Mouse (Mus musculus) heart, postnatal 0 days (tissue): Measurements from ENCODE around the gene Med1. TPM values are rescaled to one million over a fixed set of nuclear protein-coding genes. Genes with fewer than 3 reads are reported as not detected.
"Not testable (repeated sequence)": the region's sequence is repeated elsewhere in the genome, so short reads cannot be mapped to it uniquely, and the experiment has no call there.

Source experiments
- ATAC-seq: fragments of 200-750 bp; cut with Nextera tagmentation; 2 replicates; pipeline ENCODE4 v1.8.0; 2017; ENCODE audit warnings: low read depth, moderate number of reproducible peaks, moderate library complexity; ENCODE audit not compliant: insufficient read depth
- DNase-seq: peaks from one replicate; pipeline ENCODE4 v3.0.0-alpha.2; 2016; ENCODE audit warnings: low spot score
- H3K27ac ChIP-seq: fragments of 300-500 bp; sonication (generic); 2 replicates; pipeline ENCODE4 v1.5.1; 2014; ENCODE audit warnings: low read depth, mild to moderate bottlenecking
- H3K27me3 ChIP-seq: fragments of 300-500 bp; sonication (generic); 2 replicates; pipeline ENCODE4 v1.6.1; 2014; ENCODE audit warnings: low read length, mixed read lengths; ENCODE audit not compliant: control insufficient read depth, insufficient read depth
- H3K36me3 ChIP-seq: fragments of 300-500 bp; sonication (generic); replicated peaks from 2 replicates; pipeline ENCODE4 v1.6.1; 2014; ENCODE audit warnings: low read length, mixed read lengths; ENCODE audit not compliant: control insufficient read depth, insufficient read depth
- H3K4me1 ChIP-seq: fragments of 300-500 bp; sonication (generic); 2 replicates; pipeline ENCODE4 v1.6.1; 2014; ENCODE audit warnings: antibody characterized with exemption; ENCODE audit not compliant: control insufficient read depth, insufficient read depth
- H3K4me2 ChIP-seq: fragments of 300-500 bp; sonication (generic); 2 replicates; pipeline ENCODE4 v1.6.1; 2014; ENCODE audit warnings: low read depth, mild to moderate bottlenecking, low read length, moderate library complexity
- H3K4me3 ChIP-seq: fragments of 300-500 bp; sonication (generic); 2 replicates; pipeline ENCODE4 v1.5.1; 2014; ENCODE audit warnings: low read depth, low read length
- H3K9ac ChIP-seq: fragments of 300-500 bp; sonication (generic); replicated peaks from 2 replicates; pipeline ENCODE4 v1.6.1; 2014; ENCODE audit warnings: low read depth, low read length, mixed read lengths
- H3K9me3 ChIP-seq: fragments of 300-500 bp; sonication (generic); replicated peaks from 2 replicates; pipeline ENCODE4 v1.6.1; 2016; ENCODE audit warnings: low read length; ENCODE audit not compliant: control insufficient read depth
- CTCF ChIP-seq: IDR thresholded peaks from 2 replicates; pipeline ENCODE4 v1.5.1; 2016; ENCODE audit warnings: antibody characterized with exemption, control low read depth, low read depth
- EP300 ChIP-seq: IDR thresholded peaks from 2 replicates; pipeline ENCODE4 v1.6.1; 2016; ENCODE audit warnings: antibody characterized with exemption, low read depth
- WGBS: fragments of 180-500 bp; shearing (Covaris S2); extraction: QIAGEN DNeasy Blood & Tissue Kit; methylation state at CpG from one replicate; pipeline ENCODE4 v1.1.7; 2014; 5-methylcytosine and 5-hydroxymethylcytosine counted together
- polyA plus RNA-seq: library from polyadenylated mRNA; unstranded; fragments of >200 nt; fragmentation: Nextera tagmentation; extraction: Ambion mirVana; gene quantifications from 2 replicates; pipeline ENCODE4 v1.2.1, GENCODE M21; 2015
- total RNA-seq: library from RNA; depleted of rRNA; stranded (reverse); fragments of >200 nt; gene quantifications from 2 replicates; pipeline ENCODE4 v1.2.3, GENCODE M21; 2014; ENCODE audit warnings: low replicate concordance

Gene Med1
- total and polyA plus RNA-seq, 2 experiments from 2014 or later = 29.2 to 38.1 TPM

- peaks cover 17% of the 10 kb centered on the region for H3K4me1 ChIP-seq
- no peak for DNase-seq
- TF ChIP-seq CTCF = no peak
- no peak for TF ChIP-seq EP300
- WGBS = 62% methylated on average over 5 of the region's 5 CpGs
- no peak for ATAC-seq
- H3K9me3 ChIP-seq = no peaks in the 10 kb centered on the region
- peak overlapping the region; percentile 58; the same call in 1 of the 2 replicates for H3K27ac ChIP-seq
- no peaks in the 10 kb centered on the region for H3K27me3 ChIP-seq
- H3K4me2 ChIP-seq = 0 out of 2 replicates have a peak overlapping the region, but pooled peaks have one; percentile 12
- H3K36me3 ChIP-seq = peaks cover 41% of the 10 kb centered on the region
- no peak overlapping the region for H3K4me3 ChIP-seq
- H3K9ac ChIP-seq = no peak overlapping the region
Observed at GRCm38 (mm10) chr11:98190820-98191219, 2.3 kb downstream of the Med1 start.

DNA sequence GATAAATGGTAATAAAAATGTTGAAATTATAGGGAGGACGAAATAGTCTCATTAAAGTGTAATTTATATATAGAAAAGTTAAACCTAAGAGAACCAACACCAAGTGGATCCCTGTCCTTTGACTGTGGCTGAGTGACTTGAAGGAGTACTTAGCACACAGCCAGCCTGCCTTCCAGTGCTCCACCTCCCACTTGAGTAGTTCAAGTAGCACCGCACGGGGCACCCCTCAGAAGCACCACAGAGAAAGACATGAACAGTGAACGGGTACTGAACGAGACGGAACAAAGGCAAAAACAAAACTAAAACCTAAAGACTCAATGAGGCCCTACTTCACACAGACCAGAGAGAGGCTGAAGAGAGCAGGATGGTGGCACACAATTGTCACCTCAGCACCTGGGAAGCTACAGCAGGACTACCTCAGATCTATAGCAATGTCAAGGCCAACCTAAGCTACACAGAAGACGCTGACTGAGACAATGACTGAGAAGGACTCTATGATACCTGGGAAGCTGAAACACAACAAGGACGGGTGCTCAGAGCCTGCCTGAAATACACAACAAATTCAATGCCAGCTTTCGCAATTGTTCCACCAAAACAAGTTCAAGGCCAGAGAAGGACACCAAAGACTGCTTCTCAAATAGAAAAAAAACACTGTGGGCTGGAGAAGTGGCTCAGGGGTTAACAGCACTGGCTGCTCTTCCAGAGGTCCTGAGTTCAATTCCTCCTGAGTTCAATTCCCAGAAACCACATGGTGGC lies 5.3 kb downstream of the Med1 start:
- Histone ChIP-seq H3K9ac (no peak overlapping the region), H3K4me2 (no peak overlapping the region), H3K4me3 (no peak overlapping the region), H3K36me3 (peaks cover 63% of the 10 kb centered on the region), H3K27ac (no peak overlapping the region), H3K27me3 (no peaks in the 10 kb centered on the region), H3K4me1 (peaks cover 17% of the 10 kb centered on the region), H3K9me3 (no peaks in the 10 kb centered on the region)
- ATAC-seq (no peak), DNase-seq (no peak)
- 89% methylated on average over 9 of the region's 9 CpGs for WGBS
- no peak for TF ChIP-seq CTCF
- no peak for TF ChIP-seq EP300

DNA sequence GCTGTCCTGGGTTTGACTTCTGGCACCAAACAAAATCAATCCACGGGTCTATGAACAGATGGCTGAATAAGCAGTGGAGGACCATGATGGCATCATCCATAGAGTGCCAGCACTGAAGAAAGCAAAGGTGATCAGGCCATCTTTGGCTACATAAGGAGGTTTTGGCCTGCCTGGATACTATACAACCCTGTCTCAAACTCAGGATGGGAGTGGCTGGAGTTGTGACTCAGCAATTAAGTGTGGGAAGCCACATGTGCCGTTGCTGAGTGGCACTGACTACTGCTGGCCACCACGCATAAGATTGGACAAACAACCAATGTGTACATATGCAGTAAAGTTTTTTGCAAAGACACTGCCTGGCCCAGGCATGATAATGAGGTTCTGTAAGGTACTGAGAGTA lies 10.9 kb downstream of the Med1 start:
- not testable (repeated sequence) for H3K27ac ChIP-seq, H3K4me2 ChIP-seq, ATAC-seq, H3K9ac ChIP-seq, H3K9me3 ChIP-seq, H3K4me1 ChIP-seq, H3K4me3 ChIP-seq, H3K27me3 ChIP-seq, DNase-seq
- WGBS = 94% methylated on average over 3 of the region's 3 CpGs
- peaks cover 71% of the 10 kb centered on the region for H3K36me3 ChIP-seq

- Histone ChIP-seq H3K9me3 (no peaks in the 10 kb centered on the region), H3K4me3 (no peak overlapping the region), H3K27ac (no peak overlapping the region), H3K9ac (no peak overlapping the region), H3K4me2 (no peak overlapping the region), H3K36me3 (peaks cover 86% of the 10 kb centered on the region), H3K27me3 (no peaks in the 10 kb centered on the region), H3K4me1 (no peaks in the 10 kb centered on the region)
- TF ChIP-seq EP300 (no peak), CTCF (no peak)
- DNase-seq (no peak), ATAC-seq (no peak)
- 88% methylated on average over 1 of the region's 1 CpGs for WGBS
Observed at GRCm38 (mm10) chr11:98168400-98168799, 24.7 kb downstream of the Med1 start.

GRCm38 (mm10) chr11:98155094-98155493 lies 38.0 kb downstream of the Med1 start:
- WGBS = 65% methylated on average over 6 of the region's 6 CpGs
- H3K9me3 ChIP-seq = no peaks in the 10 kb centered on the region
- DNase-seq = no peak

More at GRCm38 (mm10) chr11:98155094-98155493, 38.0 kb downstream of the Med1 start:
- Histone ChIP-seq H3K27me3 (no peaks in the 10 kb centered on the region), H3K27ac (no peak overlapping the region), H3K4me1 (no peaks in the 10 kb centered on the region), H3K4me2 (no peak overlapping the region), H3K36me3 (peaks cover 59% of the 10 kb centered on the region), H3K4me3 (no peak overlapping the region), H3K9ac (no peak overlapping the region)
- TF ChIP-seq CTCF (no peak), EP300 (no peak)
- ATAC-seq = no peak
